Mouse (Mus musculus): Measurements from ENCODE around the gene Asic2. TPM values are rescaled to one million over a fixed set of nuclear protein-coding genes. Genes with fewer than 3 reads are reported as not detected.

Asic2 gene
- total and polyA plus RNA-seq, 2 experiments from 2014 or later = 19.2 to 57.3 TPM

- Histone ChIP-seq H3K9ac (replicated peaks; ENCODE audit: low read length) (no peak overlapping the region), H3K4me2 (ENCODE audit: low read depth, low read length) (no peak overlapping the region), H3K27me3 (ENCODE audit: insufficient read depth, low read length) (no peaks in the 10 kb centered on the region), H3K36me3 (ENCODE audit: insufficient read depth, low read length) (no peaks in the 10 kb centered on the region), H3K9me3 (ENCODE audit: low read length) (no peaks in the 10 kb centered on the region), H3K4me3 (ENCODE audit: low read length) (no peak overlapping the region), H3K27ac (no peak overlapping the region), H3K4me1 (ENCODE audit: insufficient read depth, low read length) (no peaks in the 10 kb centered on the region; the same call in 1 of the 2 replicates)
- ATAC-seq (no peak), DNase-seq (ENCODE audit: low spot score) (no peak)
- WGBS = 93% methylated on average over 4 of the region's 4 CpGs
- no peak for TF ChIP-seq CTCF (IDR thresholded peaks at IDR 0.05; ENCODE audit: low read depth)
Observed at GRCm38 (mm10) chr11:80900555-80900954, 1067.7 kb downstream of the Asic2 start.

GRCm38 (mm10) chr11:80895853-80896252, 1072.4 kb downstream of the Asic2 start:
- TF ChIP-seq CTCF (IDR thresholded peaks at IDR 0.05; ENCODE audit: low read depth) = no peak
- DNase-seq (ENCODE audit: low spot score) = no peak
- no peak overlapping the region for H3K4me3 ChIP-seq (ENCODE audit: low read length)
- no peaks in the 10 kb centered on the region for H3K36me3 ChIP-seq (ENCODE audit: insufficient read depth, low read length)
- H3K27me3 ChIP-seq (ENCODE audit: insufficient read depth, low read length) = no peaks in the 10 kb centered on the region
- H3K27ac ChIP-seq = no peak overlapping the region
- H3K4me1 ChIP-seq (ENCODE audit: insufficient read depth, low read length) = no peaks in the 10 kb centered on the region
- no peak overlapping the region for H3K9ac ChIP-seq (replicated peaks; ENCODE audit: low read length)
- no peaks in the 10 kb centered on the region for H3K9me3 ChIP-seq (ENCODE audit: low read length)
- no peak overlapping the region for H3K4me2 ChIP-seq (ENCODE audit: low read depth, low read length)
- ATAC-seq = no peak
- 79% methylated on average over 3 of the region's 3 CpGs for WGBS

- H3K4me3 ChIP-seq (ENCODE audit: low read length) = no peak overlapping the region
- H3K27me3 ChIP-seq (ENCODE audit: insufficient read depth, low read length) = no peaks in the 10 kb centered on the region
- ATAC-seq = no peak
- TF ChIP-seq CTCF (IDR thresholded peaks at IDR 0.05; ENCODE audit: low read depth) = no peak
- H3K36me3 ChIP-seq (ENCODE audit: insufficient read depth, low read length) = no peaks in the 10 kb centered on the region
- no peak for DNase-seq (ENCODE audit: low spot score)
- H3K4me1 ChIP-seq (ENCODE audit: insufficient read depth, low read length) = no peaks in the 10 kb centered on the region
- H3K27ac ChIP-seq = no peak overlapping the region
- WGBS = 20% methylated on average over 7 of the region's 7 CpGs
- H3K4me2 ChIP-seq (ENCODE audit: low read depth, low read length) = no peak overlapping the region
- H3K9ac ChIP-seq (replicated peaks; ENCODE audit: low read length) = no peak overlapping the region
- H3K9me3 ChIP-seq (ENCODE audit: low read length) = no peaks in the 10 kb centered on the region
Observed at GRCm38 (mm10) chr11:80889336-80890063, 1078.8 kb downstream of the Asic2 start.

GRCm38 (mm10) chr11:80887021-80887420, 1081.2 kb downstream of the Asic2 start:
- WGBS = 53% methylated on average over 3 of the region's 3 CpGs
- no peak overlapping the region for H3K4me3 ChIP-seq (ENCODE audit: low read length)
- H3K36me3 ChIP-seq (ENCODE audit: insufficient read depth, low read length) = no peaks in the 10 kb centered on the region
- DNase-seq (ENCODE audit: low spot score) (no peak), ATAC-seq (no peak)
- no peak overlapping the region for H3K4me2 ChIP-seq (ENCODE audit: low read depth, low read length)
- TF ChIP-seq CTCF (IDR thresholded peaks at IDR 0.05; ENCODE audit: low read depth) = no peak
- no peaks in the 10 kb centered on the region for H3K4me1 ChIP-seq (ENCODE audit: insufficient read depth, low read length)
- no peak overlapping the region for H3K9ac ChIP-seq (replicated peaks; ENCODE audit: low read length)
- no peaks in the 10 kb centered on the region for H3K9me3 ChIP-seq (ENCODE audit: low read length)
- H3K27me3 ChIP-seq (ENCODE audit: insufficient read depth, low read length) = no peaks in the 10 kb centered on the region
- no peak overlapping the region for H3K27ac ChIP-seq

- no peak for TF ChIP-seq CTCF (IDR thresholded peaks at IDR 0.05; ENCODE audit: low read depth)
- no peak overlapping the region for H3K4me2 ChIP-seq (ENCODE audit: low read depth, low read length)
- H3K27ac ChIP-seq = no peak overlapping the region
- WGBS = 83% methylated on average over 7 of the region's 7 CpGs
- no peaks in the 10 kb centered on the region for H3K36me3 ChIP-seq (ENCODE audit: insufficient read depth, low read length)
- H3K9ac ChIP-seq (replicated peaks; ENCODE audit: low read length) = no peak overlapping the region
- H3K9me3 ChIP-seq (ENCODE audit: low read length) = no peaks in the 10 kb centered on the region
- ATAC-seq = no peak
- H3K4me3 ChIP-seq (ENCODE audit: low read length) = no peak overlapping the region
- no peak for DNase-seq (ENCODE audit: low spot score)
- no peaks in the 10 kb centered on the region for H3K4me1 ChIP-seq (ENCODE audit: insufficient read depth, low read length)
- no peaks in the 10 kb centered on the region for H3K27me3 ChIP-seq (ENCODE audit: insufficient read depth, low read length)
Observed at GRCm38 (mm10) chr11:80886365-80886764, 1081.9 kb downstream of the Asic2 start.

GRCm38 (mm10) chr11:80884521-80885231, 1083.6 kb downstream of the Asic2 start:
- no peak for ATAC-seq
- DNase-seq (ENCODE audit: low spot score) = no peak
- Histone ChIP-seq H3K36me3 (ENCODE audit: insufficient read depth, low read length) (no peaks in the 10 kb centered on the region; the same call in 1 of the 2 replicates), H3K27ac (no peak overlapping the region), H3K4me1 (ENCODE audit: insufficient read depth, low read length) (no peaks in the 10 kb centered on the region), H3K4me3 (ENCODE audit: low read length) (no peak overlapping the region), H3K9me3 (ENCODE audit: low read length) (no peaks in the 10 kb centered on the region), H3K4me2 (ENCODE audit: low read depth, low read length) (no peak overlapping the region), H3K9ac (replicated peaks; ENCODE audit: low read length) (no peak overlapping the region), H3K27me3 (ENCODE audit: insufficient read depth, low read length) (no peaks in the 10 kb centered on the region)
- no peak for TF ChIP-seq CTCF (IDR thresholded peaks at IDR 0.05; ENCODE audit: low read depth)
- 83% methylated on average over 6 of the region's 6 CpGs for WGBS

Measured in hindbrain, postnatal 0 days (tissue).